Mouse (Mus musculus) liver, embryonic 15.5 days (tissue): ENCODE measurements at regions not wholly inside any gene's neighbourhood (a gene's known extent, or its start where the extent isn't known, plus 50 kb on each side); places are given as distances from the start of the nearest gene placed in this dataset.
A peak's percentile ranks its signal among the peaks of the same experiment; 100 is the strongest.

Experiments
- ATAC-seq: fragments of 200-750 bp; cut with Nextera tagmentation; 2 replicates; pipeline ENCODE4 v1.8.0; 2017; ENCODE audit warnings: moderate number of reproducible peaks, mild to moderate bottlenecking, moderate library complexity; ENCODE audit not compliant: insufficient read depth
- H3K27ac ChIP-seq: fragments of 300-500 bp; sonication (generic); replicated peaks from 2 replicates; pipeline ENCODE4 v1.5.1; 2015; ENCODE audit warnings: mild to moderate bottlenecking, inconsistent platforms
- H3K27me3 ChIP-seq: fragments of 300-500 bp; sonication (generic); 2 replicates; pipeline ENCODE4 v1.6.1; 2015; ENCODE audit warnings: mild to moderate bottlenecking, inconsistent platforms
- H3K36me3 ChIP-seq: fragments of 300-500 bp; sonication (generic); replicated peaks from 2 replicates; pipeline ENCODE4 v1.6.1; 2015; ENCODE audit warnings: moderate library complexity, mild to moderate bottlenecking, inconsistent platforms
- H3K4me1 ChIP-seq: fragments of 300-500 bp; sonication (generic); replicated peaks from 2 replicates; pipeline ENCODE4 v1.6.1; 2015; ENCODE audit warnings: inconsistent platforms
- H3K4me2 ChIP-seq: fragments of 300-500 bp; sonication (generic); 2 replicates; pipeline ENCODE4 v1.6.1; 2015; ENCODE audit warnings: moderate library complexity, mild to moderate bottlenecking, inconsistent platforms
- H3K4me3 ChIP-seq: fragments of 300-500 bp; sonication (generic); replicated peaks from 2 replicates; pipeline ENCODE4 v1.5.1; 2015; ENCODE audit warnings: mild to moderate bottlenecking, inconsistent platforms
- H3K9ac ChIP-seq: fragments of 300-500 bp; sonication (generic); 2 replicates; pipeline ENCODE4 v1.6.1; 2015; ENCODE audit warnings: moderate library complexity, mild to moderate bottlenecking, inconsistent platforms
- H3K9me3 ChIP-seq: fragments of 300-500 bp; sonication (generic); replicated peaks from 2 replicates; pipeline ENCODE4 v1.6.1; 2016; ENCODE audit warnings: inconsistent platforms
- WGBS: fragments of 180-500 bp; shearing (Covaris S2); methylation state at CpG from one replicate; pipeline ENCODE4 v1.1.7; 2015; ENCODE audit warnings: mixed read lengths; ENCODE audit not compliant: insufficient replicate concordance; 5-methylcytosine and 5-hydroxymethylcytosine counted together

GRCm38 (mm10) chr4:54354391-54354726 is 528.5 kb downstream of the Tmem38b start:
- 60% methylated on average over 4 of the region's 4 CpGs for WGBS
- Histone ChIP-seq H3K9me3 (no peaks in the 10 kb centered on the region), H3K4me1 (no peaks in the 10 kb centered on the region), H3K4me2 (no peak overlapping the region), H3K27me3 (no peaks in the 10 kb centered on the region), H3K9ac (no peak overlapping the region), H3K36me3 (no peaks in the 10 kb centered on the region), H3K4me3 (no peak overlapping the region), H3K27ac (no peak overlapping the region)
- no peak for ATAC-seq

DNA sequence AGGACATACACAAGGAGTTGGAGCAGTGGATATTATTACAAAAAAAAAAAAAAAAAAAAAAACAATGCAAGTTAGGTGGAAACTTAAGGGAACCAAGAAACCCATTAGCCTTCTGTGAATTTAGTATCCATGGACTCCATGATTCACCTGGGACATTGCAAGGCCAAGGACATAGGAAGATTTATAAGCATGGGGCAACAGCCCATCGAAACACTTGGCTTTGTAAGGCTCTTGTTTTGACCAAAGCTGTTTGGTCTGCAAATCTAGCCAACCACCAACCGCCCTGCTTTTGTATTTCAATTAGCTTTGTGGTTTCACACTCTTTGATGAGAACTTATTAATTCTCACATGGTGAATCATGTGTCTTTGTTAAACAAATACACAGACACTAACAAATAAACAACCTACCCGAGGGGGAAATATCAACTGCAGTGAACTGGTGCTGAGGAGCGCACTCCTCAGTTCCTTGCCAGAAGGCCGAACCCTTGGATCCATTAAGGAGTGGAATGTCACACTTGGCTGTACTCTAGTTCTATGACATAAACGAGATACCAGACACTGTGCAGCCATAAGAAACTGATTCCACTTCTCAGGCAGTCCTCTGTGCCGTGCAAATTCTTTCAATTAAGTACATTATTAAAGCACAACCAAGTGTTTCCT is 529.7 kb downstream of the Tmem38b start:
- Histone ChIP-seq H3K9ac (no peak overlapping the region), H3K27me3 (no peaks in the 10 kb centered on the region), H3K36me3 (no peaks in the 10 kb centered on the region), H3K4me3 (no peak overlapping the region), H3K4me1 (no peaks in the 10 kb centered on the region), H3K27ac (no peak overlapping the region), H3K9me3 (no peaks in the 10 kb centered on the region), H3K4me2 (no peak overlapping the region)
- WGBS = 59% methylated on average over 7 of the region's 7 CpGs
- ATAC-seq = no peak

- no peak for ATAC-seq
- H3K9me3 ChIP-seq = no peaks in the 10 kb centered on the region
- H3K36me3 ChIP-seq = no peaks in the 10 kb centered on the region
- no peak overlapping the region for H3K27ac ChIP-seq
- no peak overlapping the region for H3K4me2 ChIP-seq
- 47% methylated on average over 2 of the region's 2 CpGs for WGBS
- H3K9ac ChIP-seq = no peak overlapping the region
- no peak overlapping the region for H3K4me3 ChIP-seq
- H3K4me1 ChIP-seq = no peaks in the 10 kb centered on the region
- no peaks in the 10 kb centered on the region for H3K27me3 ChIP-seq
These were observed 530.2 kb downstream of the Tmem38b start for GRCm38 (mm10) chr4:54356041-54356427.

GRCm38 (mm10) chr4:54370909-54371308 is 545.1 kb downstream of the Tmem38b start:
- Histone ChIP-seq H3K9me3 (no peaks in the 10 kb centered on the region), H3K4me3 (no peak overlapping the region), H3K4me2 (no peak overlapping the region), H3K36me3 (no peaks in the 10 kb centered on the region), H3K9ac (no peak overlapping the region), H3K27me3 (no peaks in the 10 kb centered on the region), H3K4me1 (no peaks in the 10 kb centered on the region), H3K27ac (no peak overlapping the region)
- ATAC-seq = no peak
- 35% methylated on average over 3 of the region's 3 CpGs for WGBS

- Histone ChIP-seq H3K4me2 (no peak overlapping the region), H3K4me3 (no peak overlapping the region), H3K9ac (no peak overlapping the region), H3K4me1 (no peaks in the 10 kb centered on the region), H3K36me3 (no peaks in the 10 kb centered on the region), H3K27ac (no peak overlapping the region), H3K9me3 (no peaks in the 10 kb centered on the region), H3K27me3 (no peaks in the 10 kb centered on the region)
- 60% methylated on average over 7 of the region's 7 CpGs for WGBS
- no peak for ATAC-seq
These were observed 545.6 kb downstream of the Tmem38b start for GRCm38 (mm10) chr4:54371418-54371957.

- Histone ChIP-seq H3K9me3 (no peaks in the 10 kb centered on the region), H3K4me3 (no peak overlapping the region), H3K27me3 (no peaks in the 10 kb centered on the region), H3K4me2 (no peak overlapping the region), H3K9ac (no peak overlapping the region), H3K27ac (no peak overlapping the region), H3K4me1 (no peaks in the 10 kb centered on the region), H3K36me3 (no peaks in the 10 kb centered on the region)
- ATAC-seq = 0 out of 2 replicates have a peak, but pooled peaks have one; percentile 25
- WGBS = 6% methylated on average over 2 of the region's 2 CpGs
These were observed 547.8 kb downstream of the Tmem38b start for GRCm38 (mm10) chr4:54373606-54374005.

DNA sequence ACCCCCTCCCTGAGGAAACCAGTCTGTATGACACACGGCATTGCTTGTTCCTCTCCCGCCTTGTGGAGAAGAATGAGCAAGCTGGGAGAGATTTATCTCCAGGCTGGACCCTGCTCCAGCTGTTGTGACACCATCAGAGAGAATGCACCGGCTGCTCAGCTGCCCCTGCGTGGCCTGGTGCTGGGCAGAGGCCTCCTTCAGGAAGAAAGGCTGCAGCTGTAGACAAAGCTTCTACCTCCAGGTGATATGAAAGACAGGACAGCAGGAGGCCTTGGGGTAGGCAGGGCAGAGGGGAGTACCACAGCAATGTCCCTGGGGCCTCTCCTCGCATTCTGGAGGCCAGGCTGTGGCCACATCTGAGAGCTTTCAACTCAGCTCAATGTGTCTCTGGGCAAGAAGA is 548.6 kb downstream of the Tmem38b start:
- no peak for ATAC-seq
- H3K27me3 ChIP-seq = no peaks in the 10 kb centered on the region
- no peak overlapping the region for H3K4me2 ChIP-seq
- WGBS = 38% methylated on average over 5 of the region's 5 CpGs
- H3K36me3 ChIP-seq = no peaks in the 10 kb centered on the region
- no peaks in the 10 kb centered on the region for H3K9me3 ChIP-seq
- no peaks in the 10 kb centered on the region for H3K4me1 ChIP-seq
- no peak overlapping the region for H3K9ac ChIP-seq
- no peak overlapping the region for H3K4me3 ChIP-seq
- no peak overlapping the region for H3K27ac ChIP-seq

DNA sequence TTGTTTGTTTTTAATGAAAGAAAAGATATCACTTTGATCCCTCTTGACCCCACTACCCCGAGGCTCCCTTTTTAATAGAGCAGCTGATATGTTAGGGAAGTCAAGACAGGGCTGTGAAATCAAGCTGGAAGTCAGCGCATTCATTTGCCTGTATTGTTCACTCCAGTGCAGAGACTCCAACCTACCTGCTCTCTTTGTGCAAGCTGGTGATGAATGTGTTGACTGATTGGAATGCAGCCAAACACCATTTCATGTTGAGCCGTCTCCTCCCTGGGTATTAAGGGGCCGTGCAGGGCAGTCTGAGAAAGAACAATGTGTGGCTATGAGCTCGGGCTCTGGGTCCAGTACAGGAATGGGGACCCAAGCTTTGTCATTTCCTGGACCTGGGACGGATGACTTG is 557.4 kb upstream of the Zfp462 start:
- Histone ChIP-seq H3K27me3 (no peaks in the 10 kb centered on the region), H3K9ac (no peak overlapping the region), H3K9me3 (no peaks in the 10 kb centered on the region), H3K27ac (no peak overlapping the region), H3K4me3 (no peak overlapping the region), H3K36me3 (no peaks in the 10 kb centered on the region), H3K4me2 (no peak overlapping the region), H3K4me1 (no peaks in the 10 kb centered on the region)
- no peak for ATAC-seq
- 48% methylated on average over 6 of the region's 6 CpGs for whole genome bisulfite sequencing

GRCm38 (mm10) chr4:54391536-54392208 is 553.2 kb upstream of the Zfp462 start:
- H3K9me3 ChIP-seq = no peaks in the 10 kb centered on the region
- WGBS = 47% methylated on average over 7 of the region's 7 CpGs
- no peak for ATAC-seq
- H3K9ac ChIP-seq = no peak overlapping the region
- H3K27ac ChIP-seq = no peak overlapping the region
- H3K4me2 ChIP-seq = no peak overlapping the region
- no peaks in the 10 kb centered on the region for H3K4me1 ChIP-seq
- no peaks in the 10 kb centered on the region for H3K36me3 ChIP-seq
- no peaks in the 10 kb centered on the region for H3K27me3 ChIP-seq
- no peak overlapping the region for H3K4me3 ChIP-seq

DNA sequence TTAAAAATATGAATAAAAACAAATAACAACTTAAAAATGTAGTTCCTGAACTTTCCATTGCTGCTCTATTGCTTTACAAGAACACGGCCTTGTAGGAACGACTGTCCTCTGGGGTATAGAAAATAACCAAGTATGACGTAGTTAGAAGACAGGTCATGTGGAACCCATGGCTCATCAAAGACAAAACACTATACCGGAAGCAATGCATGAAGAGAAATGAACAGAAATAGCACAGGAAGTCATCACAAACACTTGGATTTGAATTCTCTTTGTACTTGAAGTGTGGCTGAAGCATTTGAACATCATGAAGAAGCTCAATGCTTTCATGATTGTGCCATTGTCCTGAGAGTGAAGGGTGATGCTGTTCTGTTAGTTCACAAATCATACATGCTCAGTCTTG is 538.7 kb upstream of the Zfp462 start:
- ATAC-seq = no peak
- no peak overlapping the region for H3K4me3 ChIP-seq
- H3K27me3 ChIP-seq = no peaks in the 10 kb centered on the region
- no peak overlapping the region for H3K9ac ChIP-seq
- no peaks in the 10 kb centered on the region for H3K9me3 ChIP-seq
- WGBS = 72% methylated on average over 4 of the region's 4 CpGs
- H3K36me3 ChIP-seq = no peaks in the 10 kb centered on the region
- H3K4me2 ChIP-seq = no peak overlapping the region
- no peaks in the 10 kb centered on the region for H3K4me1 ChIP-seq
- no peak overlapping the region for H3K27ac ChIP-seq

DNA sequence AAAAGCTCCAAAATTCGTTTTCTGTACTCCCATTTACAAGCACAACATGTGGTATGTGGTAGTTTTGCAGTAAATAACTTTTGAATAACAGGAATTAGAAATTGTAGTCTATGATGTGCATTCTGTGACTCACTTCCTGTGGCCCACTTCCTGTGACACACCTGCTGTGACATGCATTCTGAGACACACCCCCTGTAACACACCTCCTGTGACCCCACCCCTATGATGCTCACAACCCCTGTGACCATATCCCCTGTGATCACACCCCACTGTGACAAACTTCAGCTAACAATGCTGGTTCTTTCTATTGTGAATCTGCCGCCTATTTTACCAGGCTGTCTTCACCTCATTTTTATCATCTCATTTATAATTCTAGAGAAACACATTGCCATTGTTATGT is 536.9 kb upstream of the Zfp462 start:
- 35% methylated on average over 2 of the region's 2 CpGs for WGBS
- Histone ChIP-seq H3K4me3 (no peak overlapping the region), H3K4me1 (no peaks in the 10 kb centered on the region), H3K27ac (no peak overlapping the region), H3K27me3 (no peaks in the 10 kb centered on the region), H3K4me2 (no peak overlapping the region), H3K9ac (no peak overlapping the region), H3K9me3 (no peaks in the 10 kb centered on the region), H3K36me3 (no peaks in the 10 kb centered on the region)
- no peak for ATAC-seq

DNA sequence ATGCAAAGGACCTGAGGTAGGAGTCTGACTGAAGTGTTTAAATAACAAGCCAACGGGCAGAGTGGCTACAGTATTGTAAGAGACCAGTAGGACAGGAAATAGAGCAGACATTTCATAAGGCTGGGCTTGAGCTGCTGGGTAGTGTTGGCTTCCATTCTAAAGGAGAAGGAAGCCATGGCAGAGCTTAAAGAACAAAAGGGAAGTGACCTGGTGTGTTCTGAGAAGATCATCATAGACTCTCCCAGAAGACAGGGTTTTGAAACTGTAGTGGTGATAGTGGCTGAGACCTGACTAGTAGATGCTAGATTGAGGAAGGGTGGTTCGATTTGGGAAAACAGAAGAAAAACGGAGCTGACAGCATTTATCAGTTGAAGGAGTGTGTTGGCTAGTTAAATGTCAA is 514.1 kb upstream of the Zfp462 start:
- H3K4me3 ChIP-seq = no peak overlapping the region
- no peak overlapping the region for H3K4me2 ChIP-seq
- no peaks in the 10 kb centered on the region for H3K27me3 ChIP-seq
- ATAC-seq = no peak
- H3K36me3 ChIP-seq = no peaks in the 10 kb centered on the region
- H3K9ac ChIP-seq = no peak overlapping the region
- H3K27ac ChIP-seq = no peak overlapping the region
- H3K9me3 ChIP-seq = no peaks in the 10 kb centered on the region
- H3K4me1 ChIP-seq = no peaks in the 10 kb centered on the region
- WGBS = 30% methylated on average over 3 of the region's 3 CpGs
